Mouse (Mus musculus) thymus, adult 2 months (tissue): Measurements from ENCODE around the gene Hspa1b. TPM values are rescaled to one million over a fixed set of nuclear protein-coding genes. Genes with fewer than 3 reads are reported as not detected.
"Not testable (repeated sequence)": the region's sequence is repeated elsewhere in the genome, so short reads cannot be mapped to it uniquely, and the experiment has no call there.

Experiments used
- DNase-seq: peaks from one replicate; pipeline ENCODE4 v3.0.0; 2021
- H3K27ac ChIP-seq: fragments of 200-500 bp; 2 replicates; pipeline ENCODE4 v1.5.1; 2012; ENCODE audit warnings: low read length, control low read depth; ENCODE audit not compliant: control insufficient read depth, insufficient read depth
- H3K27me3 ChIP-seq: fragments of 200-500 bp; 2 replicates; pipeline ENCODE4 v1.6.1; 2012; ENCODE audit warnings: mild to moderate bottlenecking, low read length, moderate library complexity, mixed read lengths; ENCODE audit not compliant: control insufficient read depth, insufficient read depth
- H3K36me3 ChIP-seq: fragments of 200-500 bp; 2 replicates; pipeline ENCODE4 v1.6.1; 2012; ENCODE audit warnings: mild to moderate bottlenecking, low read length, moderate library complexity; ENCODE audit not compliant: control insufficient read depth, insufficient read depth
- H3K4me1 ChIP-seq: fragments of 200-500 bp; replicated peaks from 2 replicates; pipeline ENCODE4 v1.6.1; 2012; ENCODE audit warnings: low read length; ENCODE audit not compliant: control insufficient read depth, insufficient read depth
- H3K4me3 ChIP-seq: fragments of 200-500 bp; 2 replicates; pipeline ENCODE4 v1.5.1; 2012; ENCODE audit warnings: mild to moderate bottlenecking, low read length, control low read depth, moderate library complexity; ENCODE audit not compliant: control insufficient read depth, insufficient read depth
- CTCF ChIP-seq: fragments of 200-500 bp; IDR thresholded peaks from 2 replicates; pipeline ENCODE4 v1.5.1; 2012; ENCODE audit warnings: mild to moderate bottlenecking, control low read depth, low read length, moderate library complexity, borderline replicate concordance; ENCODE audit not compliant: control insufficient read depth, poor library complexity, insufficient read depth; ENCODE audit errors: extremely low read depth
- POLR2A ChIP-seq: fragments of 200-500 bp; IDR thresholded peaks from 2 replicates; pipeline ENCODE4 v1.6.1; 2012; ENCODE audit warnings: mild to moderate bottlenecking, low read length, control low read depth, moderate library complexity; ENCODE audit not compliant: control insufficient read depth, poor library complexity, insufficient read depth; ENCODE audit errors: extremely low read depth
- WGBS: fragments of 180-500 bp; shearing (Covaris S2); methylation state at CpG from one replicate; pipeline ENCODE4 v1.1.7; 2018; 5-methylcytosine and 5-hydroxymethylcytosine counted together
- polyA plus RNA-seq: library from polyadenylated mRNA; depleted of rRNA; stranded (reverse); fragments of >200 nt; gene quantifications from 2 replicates; pipeline ENCODE4 v1.2.3, GENCODE M21; 2012

Gene Hspa1b
- polyA plus RNA-seq, 1 experiment = 26.5 TPM

DNA sequence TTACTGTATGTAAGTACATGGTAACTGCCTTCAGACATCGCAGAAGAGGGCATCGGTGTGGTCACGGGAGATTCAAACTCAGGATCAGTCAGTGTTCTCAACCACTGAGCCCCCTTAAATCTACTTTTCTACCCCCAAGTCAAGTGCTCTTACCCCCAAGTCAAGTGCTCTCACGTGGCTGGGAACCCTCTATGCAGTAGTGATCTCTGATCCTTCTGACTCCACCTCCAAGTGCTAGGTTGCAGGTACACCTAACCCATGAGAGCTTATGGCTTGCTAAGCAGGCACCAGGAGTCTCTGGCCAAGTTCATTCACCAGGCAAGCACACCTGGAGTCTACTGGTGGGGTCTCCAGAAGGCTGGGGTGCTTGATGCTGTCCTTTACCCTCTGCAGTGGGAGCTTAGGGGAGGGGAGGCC, 9.5 kb downstream of the Hspa1b start:
- no peaks in the 10 kb centered on the region for H3K36me3 ChIP-seq
- no peak overlapping the region for H3K27ac ChIP-seq
- no peak overlapping the region for H3K4me3 ChIP-seq
- TF ChIP-seq CTCF = no peak
- TF ChIP-seq POLR2A = no peak
- WGBS = 82% methylated on average over 4 of the region's 4 CpGs
- DNase-seq = no peak
- H3K4me1 ChIP-seq = peaks cover 5% of the 10 kb centered on the region
- H3K27me3 ChIP-seq = no peaks in the 10 kb centered on the region

DNA sequence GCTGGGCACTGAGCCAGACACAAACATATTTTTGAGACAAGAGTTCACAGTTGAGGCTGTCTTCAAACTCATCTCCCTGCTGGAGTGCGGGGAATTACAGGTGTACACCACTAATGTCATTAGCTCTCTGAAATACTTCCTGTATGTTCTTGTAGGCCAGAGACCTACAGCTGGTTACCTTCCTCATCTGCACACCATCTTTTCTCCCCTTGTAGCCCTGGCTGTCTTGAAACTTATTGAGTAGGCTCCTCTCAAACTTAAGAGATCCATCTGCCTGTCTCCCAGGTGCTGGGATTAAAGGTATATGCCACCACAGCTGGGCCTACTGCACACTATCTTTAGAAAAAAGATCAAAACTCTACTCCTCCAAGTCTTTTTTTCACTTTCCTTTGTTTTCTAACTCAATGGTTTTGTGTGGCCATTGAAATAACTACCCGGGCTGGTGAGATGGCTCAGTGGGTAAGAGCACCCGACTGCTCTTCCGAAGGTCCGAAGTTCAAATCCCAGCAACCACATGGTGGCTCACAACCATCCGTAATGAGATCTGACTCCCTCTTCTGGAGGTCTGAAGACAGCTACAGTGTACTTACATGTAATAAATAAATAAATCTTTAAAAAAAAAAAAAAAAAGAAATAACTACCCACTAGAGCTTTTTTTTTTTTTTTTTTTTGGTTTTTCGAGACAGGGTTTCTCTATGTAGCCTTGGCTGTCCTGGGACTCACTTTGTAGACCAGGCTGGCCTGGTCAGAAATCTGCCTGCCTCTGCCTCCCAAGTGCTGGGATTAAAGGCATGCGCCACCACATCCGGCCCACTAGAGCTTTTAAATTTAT, 10.1 kb downstream of the Hspa1b start:
- H3K4me3 ChIP-seq, H3K36me3 ChIP-seq, H3K4me1 ChIP-seq, DNase-seq, H3K27me3 ChIP-seq, H3K27ac ChIP-seq: not testable (repeated sequence)
- 82% methylated on average over 9 of the region's 9 CpGs for WGBS

DNA sequence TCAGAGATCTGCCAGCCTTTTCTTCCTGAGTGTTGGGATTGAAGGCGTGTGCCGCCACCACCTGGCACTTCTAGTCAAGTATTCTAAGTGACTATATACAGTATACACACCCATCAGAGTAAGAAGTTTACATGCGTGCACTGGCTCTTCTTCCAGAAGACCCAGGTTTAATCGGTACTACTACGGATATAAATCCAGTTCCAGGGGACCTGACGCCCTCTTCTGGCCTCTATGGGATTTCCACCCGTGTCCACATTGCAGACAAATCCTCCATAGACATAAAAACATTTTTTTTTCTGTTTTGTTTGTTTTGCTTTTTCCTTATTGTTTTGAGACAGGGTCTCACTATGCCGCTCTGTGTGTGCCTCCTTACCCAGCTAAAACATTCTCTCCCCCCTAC, 11.4 kb downstream of the Hspa1b start:
- Histone ChIP-seq H3K27ac (no peak overlapping the region), H3K4me1 (peaks cover 5% of the 10 kb centered on the region), H3K36me3 (no peaks in the 10 kb centered on the region), H3K4me3 (no peak overlapping the region), H3K27me3 (no peaks in the 10 kb centered on the region)
- no peak for DNase-seq
- WGBS = 45% methylated on average over 8 of the region's 8 CpGs
- TF ChIP-seq CTCF (no peak), POLR2A (no peak)

DNA sequence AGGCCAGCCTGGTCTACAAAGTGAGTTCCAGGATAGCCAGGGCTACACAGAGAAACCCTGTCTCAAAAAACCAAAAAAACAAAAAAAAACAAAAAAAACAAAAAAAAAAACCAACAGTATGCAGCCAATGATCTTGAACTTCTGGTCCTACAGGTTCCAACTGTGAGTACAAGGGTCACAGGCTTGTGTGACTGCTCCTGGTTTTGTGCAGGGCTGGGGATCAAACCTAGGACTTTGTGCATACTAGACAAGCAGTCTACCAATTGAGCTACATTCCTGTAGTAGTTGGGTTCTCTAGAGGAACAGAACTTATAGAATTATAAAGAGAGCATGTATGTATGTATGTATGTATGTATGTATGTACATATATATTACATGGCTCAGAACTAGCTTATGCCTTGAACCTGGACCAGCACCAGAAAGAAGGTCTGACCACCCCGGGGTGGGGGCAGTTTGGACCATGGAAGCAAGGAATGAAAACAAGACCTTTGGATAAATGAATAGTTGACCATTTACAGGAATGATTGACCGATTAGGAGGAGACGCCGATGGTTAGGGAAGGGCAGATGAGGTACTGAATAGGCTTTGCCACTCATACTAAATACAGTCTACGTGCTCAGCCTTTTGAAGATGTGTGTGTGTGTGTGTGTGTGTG, 12.4 kb downstream of the Hspa1b start:
- no peak for DNase-seq
- Histone ChIP-seq H3K27me3 (no peaks in the 10 kb centered on the region), H3K4me1 (peaks cover 1% of the 10 kb centered on the region), H3K4me3 (no peak overlapping the region), H3K36me3 (no peaks in the 10 kb centered on the region), H3K27ac (no peak overlapping the region)
- 95% methylated on average over 5 of the region's 5 CpGs for whole genome bisulfite sequencing
- TF ChIP-seq CTCF = no peak
- TF ChIP-seq POLR2A = no peak

DNA sequence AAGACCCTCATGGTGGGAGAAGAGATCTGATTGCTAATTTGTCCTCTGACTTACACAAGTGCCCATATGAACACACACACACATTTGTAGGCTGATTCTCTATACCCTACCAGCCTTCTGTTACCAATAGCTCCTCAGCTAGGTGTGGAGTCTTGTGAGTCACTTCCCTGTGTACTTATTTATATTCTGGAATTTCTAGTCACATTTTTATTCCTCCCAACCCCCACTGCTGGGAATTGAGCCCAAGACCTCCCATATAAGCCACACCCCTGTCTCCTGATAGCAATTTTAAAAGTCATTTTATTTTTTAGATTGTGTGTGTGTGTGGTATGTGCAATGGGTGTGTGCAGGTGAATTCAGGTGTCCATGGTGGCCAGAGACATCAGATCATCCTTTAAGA, 14.7 kb downstream of the Hspa1b start:
- no peak overlapping the region for H3K27ac ChIP-seq
- H3K4me1 ChIP-seq = no peaks in the 10 kb centered on the region
- TF ChIP-seq POLR2A = no peak

DNA sequence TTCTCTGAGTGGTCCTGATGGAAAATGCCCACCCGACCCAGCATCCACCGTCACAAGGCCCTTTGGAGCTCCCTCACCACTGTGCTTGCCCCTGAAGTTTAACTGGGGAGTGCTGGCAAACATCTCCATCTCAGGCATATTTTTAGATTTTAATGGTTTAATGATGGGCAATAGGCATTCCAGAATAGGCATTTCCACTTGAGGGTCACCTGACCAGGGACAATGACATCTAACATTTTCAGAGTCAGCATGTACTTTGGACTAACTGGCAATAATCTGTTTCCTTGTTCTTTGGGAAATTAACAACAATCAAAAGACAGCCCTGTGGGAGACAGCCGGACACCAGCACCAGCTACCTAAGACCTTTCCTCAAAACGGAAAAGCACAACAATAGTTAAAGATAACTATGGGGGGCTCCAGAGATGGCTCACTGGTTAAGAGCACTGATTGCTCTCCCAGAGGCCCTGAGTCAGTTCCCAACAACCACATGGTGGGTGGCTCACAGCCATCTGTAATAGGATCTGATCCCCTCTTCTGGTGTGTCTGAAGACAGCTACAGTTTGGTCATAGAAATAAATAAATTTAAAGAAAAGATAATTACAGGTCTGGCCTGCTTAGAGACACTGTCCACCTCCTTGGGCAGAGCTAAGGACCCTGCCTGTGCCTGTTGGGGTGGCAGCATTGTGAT, 15.8 kb downstream of the Hspa1b start:
- DNase-seq = no peak
- Histone ChIP-seq H3K27me3 (no peaks in the 10 kb centered on the region), H3K4me3 (no peak overlapping the region), H3K4me1 (no peaks in the 10 kb centered on the region), H3K36me3 (no peaks in the 10 kb centered on the region), H3K27ac (no peak overlapping the region)
- over 99% methylated on average over 4 of the region's 4 CpGs for WGBS
- no peak for TF ChIP-seq POLR2A
- no peak for TF ChIP-seq CTCF

More for the DNA sequence above, 14.7 kb downstream of the Hspa1b start:
- no peaks in the 10 kb centered on the region for H3K27me3 ChIP-seq
- no peak for DNase-seq
- no peaks in the 10 kb centered on the region for H3K36me3 ChIP-seq
- no peak overlapping the region for H3K4me3 ChIP-seq
